Mouse (Mus musculus) urinary bladder, postnatal 4 days (tissue): ENCODE data around the gene Aff3.

Source experiments
- DNase-seq, 2 experiments: peaks; one replicate each; pipeline ENCODE4 v3.0.0; 2021 to 2022; ENCODE audit warnings: low spot score in 2 of 2

Gene Aff3

DNA sequence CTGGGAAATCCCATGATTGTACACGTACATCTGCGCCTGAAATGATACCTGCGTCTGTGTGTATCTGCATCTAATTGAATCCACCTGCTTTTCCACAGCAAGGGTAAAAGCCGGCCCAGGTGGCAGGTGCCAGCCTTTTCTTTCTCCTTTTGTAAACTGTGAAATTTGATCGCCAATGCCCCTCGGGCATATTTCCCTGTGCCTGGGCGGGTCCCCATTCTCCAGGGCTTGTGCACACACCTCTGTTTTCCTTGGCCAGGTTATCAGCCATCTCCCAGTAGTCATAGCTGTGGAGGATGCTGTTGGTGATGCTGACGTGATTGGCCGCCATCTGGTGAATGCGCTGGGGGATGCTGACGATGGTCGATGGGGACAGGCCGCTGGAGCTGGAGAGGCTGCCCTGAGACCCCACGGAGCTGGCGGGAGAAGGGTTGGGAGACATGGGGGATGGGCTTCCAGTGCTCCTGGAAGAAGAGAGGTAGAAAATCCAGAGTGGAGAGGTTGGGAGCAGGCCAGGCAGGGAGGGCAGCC, 483.7 kb downstream of the Aff3 start:
- DNase-seq = no peak

GRCm38 (mm10) chr1:38178929-38179328, 485.8 kb downstream of the Aff3 start:
- DNase-seq = no peak

- DNase-seq = no peak
Measured at GRCm38 (mm10) chr1:38176077-38176476, 488.7 kb downstream of the Aff3 start.

DNA sequence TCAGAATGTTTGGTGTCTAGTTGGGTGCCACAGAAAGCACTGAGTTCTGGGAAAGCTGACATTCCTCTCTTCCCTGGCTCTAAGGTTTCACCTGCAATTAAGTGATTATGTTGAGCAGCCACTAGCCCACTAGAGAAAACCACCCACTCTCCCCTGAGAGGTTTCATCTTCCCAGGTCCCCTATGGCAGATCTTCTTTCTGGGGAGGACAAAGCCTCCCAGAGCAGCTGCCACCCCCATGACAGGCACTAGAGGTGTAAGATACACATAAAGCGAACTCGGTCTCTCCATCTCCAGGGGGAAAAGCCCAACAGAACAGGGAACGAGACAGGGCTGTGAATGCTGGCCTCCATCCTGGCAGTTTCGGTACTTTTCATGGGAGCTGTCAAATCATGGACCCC, 492.9 kb downstream of the Aff3 start:
- no peak for DNase-seq

DNA sequence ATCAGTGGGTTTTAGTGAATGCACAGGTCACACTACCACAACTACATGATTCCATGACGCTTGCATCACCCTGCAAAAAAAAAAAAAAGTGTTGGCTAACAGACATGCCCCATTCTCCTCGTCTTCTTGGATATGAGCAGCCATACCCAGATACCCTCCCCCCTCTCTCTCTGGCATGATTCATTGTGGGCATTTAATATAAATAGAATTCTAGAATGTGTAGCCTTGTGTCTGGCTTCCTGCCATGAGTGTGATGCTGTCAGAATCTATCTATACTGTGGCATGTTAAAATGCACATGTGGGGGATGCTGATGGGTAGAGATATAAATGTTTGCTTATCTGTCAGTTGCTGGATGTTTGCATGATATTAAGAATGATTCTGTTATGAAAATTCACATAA, 499.1 kb downstream of the Aff3 start:
- no peak for DNase-seq

DNA sequence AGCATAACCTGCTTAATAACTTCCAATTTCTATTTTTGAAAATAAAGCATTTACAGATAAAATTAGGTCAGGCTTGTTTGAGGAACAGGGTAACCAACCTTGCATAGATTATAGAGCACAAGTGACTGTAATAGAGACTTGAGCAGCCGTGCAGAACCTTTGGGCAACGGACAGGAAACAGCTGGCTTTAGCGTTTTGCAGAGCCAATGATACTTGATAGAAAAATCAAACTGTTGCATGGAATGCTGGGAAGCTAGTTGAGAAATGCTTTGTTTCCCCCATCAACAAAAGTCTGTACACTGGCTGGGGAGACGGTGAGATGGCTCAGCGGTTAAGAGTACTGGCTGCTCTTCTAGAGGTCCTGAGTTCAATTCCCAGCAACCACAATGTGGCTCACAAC, 514.7 kb downstream of the Aff3 start:
- DNase-seq = no peak

- DNase-seq = no peak
Measured at GRCm38 (mm10) chr1:38146008-38146407, 518.7 kb downstream of the Aff3 start.

GRCm38 (mm10) chr1:38141371-38141770, 523.4 kb downstream of the Aff3 start:
- DNase-seq = no peak

DNA sequence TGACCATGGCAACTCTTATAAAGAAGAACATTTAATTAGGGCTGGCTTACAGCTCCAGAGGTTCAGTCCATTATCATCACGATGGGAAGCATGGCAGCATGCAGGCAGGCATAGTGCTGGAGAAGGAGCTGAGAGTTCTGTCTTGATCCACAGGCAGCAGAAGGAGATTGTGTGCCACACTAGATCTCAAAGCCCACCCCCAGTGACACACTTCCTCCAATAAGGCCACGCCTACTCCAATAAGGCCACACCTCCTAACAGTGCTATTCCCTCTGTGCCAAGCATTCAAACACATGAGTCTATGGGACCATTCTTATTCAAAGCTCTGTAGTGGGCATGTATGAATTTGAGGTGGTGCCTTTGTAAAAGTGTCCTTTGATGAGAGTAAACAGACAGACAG, 523.8 kb downstream of the Aff3 start:
- no peak for DNase-seq

DNA sequence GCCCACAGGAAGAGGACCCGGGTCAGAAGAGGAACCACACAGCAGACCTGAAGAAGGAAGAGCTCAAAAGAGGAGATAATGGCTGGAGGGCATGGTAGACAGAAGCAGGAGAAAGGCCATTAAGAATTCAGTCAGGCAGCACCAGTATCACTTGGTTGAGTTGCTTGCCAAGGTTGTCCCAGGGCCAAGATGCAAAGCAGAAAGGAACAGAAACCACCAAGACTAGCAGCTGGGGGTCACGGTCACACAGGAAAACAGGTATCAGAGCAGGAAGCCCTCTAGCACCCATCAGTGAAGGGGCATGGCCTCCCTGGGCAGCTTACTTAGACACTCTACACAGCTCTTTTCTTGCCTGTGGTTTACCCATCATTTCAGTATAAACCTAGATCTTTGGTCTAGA, 525.4 kb downstream of the Aff3 start:
- no peak for DNase-seq

DNA sequence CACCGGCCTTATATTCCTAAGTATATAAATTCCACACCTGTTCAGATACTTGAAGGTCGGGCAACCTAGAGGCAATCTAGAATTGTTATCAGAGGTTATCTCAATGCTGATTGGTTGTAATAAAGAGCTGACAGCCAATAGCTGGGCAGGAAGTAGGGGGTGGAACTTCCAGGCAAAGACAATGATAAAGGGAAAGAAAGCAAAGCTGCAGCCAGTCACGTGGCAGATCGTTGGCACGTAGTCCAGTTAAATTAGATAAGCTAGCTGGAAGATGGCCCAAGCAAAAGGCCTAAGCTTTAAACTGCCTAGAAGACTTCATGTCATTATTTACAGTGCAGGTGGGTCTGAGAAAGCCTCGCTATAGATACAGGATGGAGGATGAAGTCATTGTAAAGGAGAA, 531.8 kb downstream of the Aff3 start:
- no peak for DNase-seq

GRCm38 (mm10) chr1:38130715-38131483, 533.9 kb downstream of the Aff3 start:
- DNase-seq = no peak

- peak; percentile 91 to 96 for DNase-seq
Measured at GRCm38 (mm10) chr1:38129501-38130267, 535.1 kb downstream of the Aff3 start, which contains the start of gene Rev1. Gene Rev1 (minus strand): TSS chr1:38129801.

GRCm38 (mm10) chr1:38128919-38129436, 535.8 kb downstream of the Aff3 start:
- DNase-seq = peak in 1 of 2 experiments; percentile 35
